Mouse (Mus musculus): Measurements from ENCODE around the gene Hnf1a. TPM values are rescaled to one million over a fixed set of nuclear protein-coding genes. Genes with fewer than 3 reads are reported as not detected.
"Not testable (repeated sequence)": the region's sequence is repeated elsewhere in the genome, so short reads cannot be mapped to it uniquely, and the experiment has no call there.

Hnf1a gene
- polyA plus RNA-seq, 1 experiment from 2014 or later: not detected

- Histone ChIP-seq H3K4me2 (ENCODE audit: low read length) (peak within 1 kb of the TSS; percentile 67), H3K9ac (ENCODE audit: low read length) (peak within 1 kb of the TSS; percentile 49; the same call in 1 of the 2 replicates), H3K27ac (replicated peaks in 1 of 2; ENCODE audit: control insufficient read depth in 1 of 2, insufficient read depth in 1 of 2, low read depth in 2 of 2, low read length in 2 of 2) (no peak within 1 kb of the TSS), H3K4me3 (ENCODE audit: control insufficient read depth in 1 of 2, insufficient read depth in 1 of 2, low read depth in 1 of 2, low read length in 2 of 2) (peak within 1 kb of the TSS; percentile 31 to 35), H3K4me1 (ENCODE audit: control insufficient read depth in 2 of 2, insufficient read depth in 2 of 2, low read length in 2 of 2) (peaks cover 3 to 6% of the 10 kb centered on the region in 2 experiments; a peak in 2 of 4 replicates), H3K36me3 (ENCODE audit: control insufficient read depth, insufficient read depth, low read length) (no peaks in the 10 kb centered on the region), H3K27me3 (ENCODE audit: control insufficient read depth, insufficient read depth, low read length) (no peaks in the 10 kb centered on the region), H3K9me3 (ENCODE audit: control insufficient read depth, low read length) (0 out of 2 replicates have a peak, but pooled peaks cover 4% of the 10 kb centered on the region)
- ATAC-seq (ENCODE audit: insufficient number of reproducible peaks, insufficient read depth, low FRiP score, low read depth): no peak
- 36% methylated on average over 15 of the region's 15 CpGs for WGBS
Measured at GRCm38 (mm10) chr5:114922998-114923473, 47.9 kb downstream of the Hnf1a start, which contains the start of gene Oasl1. Gene Oasl1 (plus strand): TSS chr5:114923240.

- Histone ChIP-seq H3K4me1 (ENCODE audit: control insufficient read depth in 2 of 2, insufficient read depth in 2 of 2, low read length in 2 of 2) (peaks cover 3 to 6% of the 10 kb centered on the region in 2 experiments; a peak in 2 of 4 replicates), H3K27me3 (ENCODE audit: control insufficient read depth, insufficient read depth, low read length) (no peaks in the 10 kb centered on the region), H3K9me3 (ENCODE audit: control insufficient read depth, low read length) (0 out of 2 replicates have a peak, but pooled peaks cover 4% of the 10 kb centered on the region), H3K4me2 (ENCODE audit: low read length) (no peak overlapping the region), H3K4me3 (ENCODE audit: control insufficient read depth in 1 of 2, insufficient read depth in 1 of 2, low read depth in 1 of 2, low read length in 2 of 2) (no peak overlapping the region), H3K9ac (ENCODE audit: low read length) (no peak overlapping the region), H3K27ac (replicated peaks in 1 of 2; ENCODE audit: control insufficient read depth in 1 of 2, insufficient read depth in 1 of 2, low read depth in 2 of 2, low read length in 2 of 2) (no peak overlapping the region), H3K36me3 (ENCODE audit: control insufficient read depth, insufficient read depth, low read length) (no peaks in the 10 kb centered on the region)
- 62% methylated on average over 10 of the region's 10 CpGs for WGBS
- no peak for ATAC-seq (ENCODE audit: insufficient number of reproducible peaks, insufficient read depth, low FRiP score, low read depth)
Measured at GRCm38 (mm10) chr5:114922366-114922731, 48.5 kb downstream of the Hnf1a start.

GRCm38 (mm10) chr5:114921551-114922365 is 49.1 kb downstream of the Hnf1a start:
- Histone ChIP-seq H3K36me3 (ENCODE audit: control insufficient read depth, insufficient read depth, low read length) (no peaks in the 10 kb centered on the region), H3K4me3 (ENCODE audit: control insufficient read depth in 1 of 2, insufficient read depth in 1 of 2, low read depth in 1 of 2, low read length in 2 of 2) (no peak overlapping the region), H3K4me2 (ENCODE audit: low read length) (no peak overlapping the region), H3K9me3 (ENCODE audit: control insufficient read depth, low read length) (0 out of 2 replicates have a peak, but pooled peaks cover 4% of the 10 kb centered on the region), H3K4me1 (ENCODE audit: control insufficient read depth in 2 of 2, insufficient read depth in 2 of 2, low read length in 2 of 2) (peaks cover 3 to 6% of the 10 kb centered on the region in 2 experiments; a peak in 2 of 4 replicates), H3K27ac (replicated peaks in 1 of 2; ENCODE audit: control insufficient read depth in 1 of 2, insufficient read depth in 1 of 2, low read depth in 2 of 2, low read length in 2 of 2) (no peak overlapping the region), H3K9ac (ENCODE audit: low read length) (no peak overlapping the region), H3K27me3 (ENCODE audit: control insufficient read depth, insufficient read depth, low read length) (no peaks in the 10 kb centered on the region)
- 65% methylated on average over 19 of the region's 19 CpGs for WGBS
- no peak for ATAC-seq (ENCODE audit: insufficient number of reproducible peaks, insufficient read depth, low FRiP score, low read depth)

- WGBS: 86% methylated on average over 5 of the region's 5 CpGs
- H3K9me3 ChIP-seq (ENCODE audit: control insufficient read depth, low read length); H3K4me1 ChIP-seq (ENCODE audit: control insufficient read depth in 2 of 2, insufficient read depth in 2 of 2, low read length in 2 of 2); H3K27me3 ChIP-seq (ENCODE audit: control insufficient read depth, insufficient read depth, low read length); H3K4me2 ChIP-seq (ENCODE audit: low read length); H3K36me3 ChIP-seq (ENCODE audit: control insufficient read depth, insufficient read depth, low read length); ATAC-seq (ENCODE audit: insufficient number of reproducible peaks, insufficient read depth, low FRiP score, low read depth); H3K27ac ChIP-seq (replicated peaks in 1 of 2; ENCODE audit: control insufficient read depth in 1 of 2, insufficient read depth in 1 of 2, low read depth in 2 of 2, low read length in 2 of 2); H3K9ac ChIP-seq (ENCODE audit: low read length); H3K4me3 ChIP-seq (ENCODE audit: control insufficient read depth in 1 of 2, insufficient read depth in 1 of 2, low read depth in 1 of 2, low read length in 2 of 2): not testable (repeated sequence)
Measured at GRCm38 (mm10) chr5:114917357-114917756, 53.5 kb downstream of the Hnf1a start.

- Histone ChIP-seq H3K27ac (replicated peaks in 1 of 2; ENCODE audit: control insufficient read depth in 1 of 2, insufficient read depth in 1 of 2, low read depth in 2 of 2, low read length in 2 of 2) (no peak overlapping the region), H3K4me2 (ENCODE audit: low read length) (no peak overlapping the region), H3K9me3 (ENCODE audit: control insufficient read depth, low read length) (no peaks in the 10 kb centered on the region), H3K4me3 (ENCODE audit: control insufficient read depth in 1 of 2, insufficient read depth in 1 of 2, low read depth in 1 of 2, low read length in 2 of 2) (no peak overlapping the region), H3K4me1 (ENCODE audit: control insufficient read depth in 2 of 2, insufficient read depth in 2 of 2, low read length in 2 of 2) (no peaks in the 10 kb centered on the region), H3K9ac (ENCODE audit: low read length) (no peak overlapping the region), H3K27me3 (ENCODE audit: control insufficient read depth, insufficient read depth, low read length) (no peaks in the 10 kb centered on the region), H3K36me3 (ENCODE audit: control insufficient read depth, insufficient read depth, low read length) (no peaks in the 10 kb centered on the region)
- 74% methylated on average over 4 of the region's 4 CpGs for WGBS
- no peak for ATAC-seq (ENCODE audit: insufficient number of reproducible peaks, insufficient read depth, low FRiP score, low read depth)
Measured at GRCm38 (mm10) chr5:114916777-114917176, 54.1 kb downstream of the Hnf1a start.

DNA sequence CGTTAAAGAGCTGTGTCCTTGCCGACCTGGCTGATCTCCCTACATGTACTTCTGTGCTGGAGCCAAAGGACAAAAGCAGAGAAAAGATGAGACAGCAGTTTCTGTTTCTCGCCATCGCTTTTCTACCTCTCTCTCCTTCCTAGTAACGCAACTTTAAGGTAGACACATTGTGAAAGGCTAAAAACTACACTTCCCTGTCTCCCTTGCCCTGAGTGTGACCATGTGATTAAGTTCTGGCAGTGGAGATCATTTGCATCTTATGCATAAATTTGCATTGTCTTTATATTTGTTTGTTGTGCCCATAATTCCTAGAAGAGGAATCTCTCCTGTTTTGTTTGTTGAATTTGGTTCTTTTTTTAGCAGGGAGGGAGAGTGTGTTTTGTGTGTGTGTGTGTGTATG is 55.0 kb downstream of the Hnf1a start:
- Histone ChIP-seq H3K4me1 (ENCODE audit: control insufficient read depth in 2 of 2, insufficient read depth in 2 of 2, low read length in 2 of 2) (no peaks in the 10 kb centered on the region), H3K4me3 (ENCODE audit: control insufficient read depth in 1 of 2, insufficient read depth in 1 of 2, low read depth in 1 of 2, low read length in 2 of 2) (no peak overlapping the region), H3K27ac (replicated peaks in 1 of 2; ENCODE audit: control insufficient read depth in 1 of 2, insufficient read depth in 1 of 2, low read depth in 2 of 2, low read length in 2 of 2) (no peak overlapping the region), H3K36me3 (ENCODE audit: control insufficient read depth, insufficient read depth, low read length) (no peaks in the 10 kb centered on the region), H3K9ac (ENCODE audit: low read length) (no peak overlapping the region), H3K9me3 (ENCODE audit: control insufficient read depth, low read length) (no peaks in the 10 kb centered on the region), H3K27me3 (ENCODE audit: control insufficient read depth, insufficient read depth, low read length) (no peaks in the 10 kb centered on the region), H3K4me2 (ENCODE audit: low read length) (no peak overlapping the region)
- ATAC-seq (ENCODE audit: insufficient number of reproducible peaks, insufficient read depth, low FRiP score, low read depth): no peak
- 72% methylated on average over 5 of the region's 5 CpGs for WGBS

DNA sequence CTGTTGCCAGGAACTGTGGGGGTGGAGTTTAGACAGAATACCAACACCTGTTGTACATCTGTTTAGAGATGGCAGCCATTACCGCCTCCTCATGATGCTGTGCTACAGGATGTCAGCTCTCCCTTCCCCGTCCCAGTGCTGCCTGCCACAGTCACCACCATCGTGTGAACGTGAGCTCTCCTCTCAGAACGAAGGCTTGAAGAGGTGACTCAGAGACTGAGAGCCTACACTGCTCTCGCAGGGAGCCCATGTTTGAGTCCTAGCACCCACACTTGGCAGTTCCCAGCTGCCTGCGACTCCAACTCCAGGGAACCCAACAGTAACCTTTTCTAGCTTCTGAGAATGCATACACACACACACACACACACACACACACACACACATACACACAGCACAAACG is 56.0 kb downstream of the Hnf1a start:
- Histone ChIP-seq H3K4me3 (ENCODE audit: control insufficient read depth in 1 of 2, insufficient read depth in 1 of 2, low read depth in 1 of 2, low read length in 2 of 2) (no peak overlapping the region), H3K9me3 (ENCODE audit: control insufficient read depth, low read length) (no peaks in the 10 kb centered on the region), H3K4me2 (ENCODE audit: low read length) (no peak overlapping the region), H3K27ac (replicated peaks in 1 of 2; ENCODE audit: control insufficient read depth in 1 of 2, insufficient read depth in 1 of 2, low read depth in 2 of 2, low read length in 2 of 2) (no peak overlapping the region), H3K4me1 (ENCODE audit: control insufficient read depth in 2 of 2, insufficient read depth in 2 of 2, low read length in 2 of 2) (no peaks in the 10 kb centered on the region), H3K36me3 (ENCODE audit: control insufficient read depth, insufficient read depth, low read length) (no peaks in the 10 kb centered on the region), H3K27me3 (ENCODE audit: control insufficient read depth, insufficient read depth, low read length) (no peaks in the 10 kb centered on the region), H3K9ac (ENCODE audit: low read length) (no peak overlapping the region)
- 51% methylated on average over 8 of the region's 8 CpGs for WGBS
- ATAC-seq (ENCODE audit: insufficient number of reproducible peaks, insufficient read depth, low FRiP score, low read depth): no peak

Measured in heart, embryonic 14.5 days (tissue).